Mouse (Mus musculus): Measurements from ENCODE around the gene AI837181.

GRCm38 (mm10) chr19:5388011-5388441 lies 36.9 kb upstream of the AI837181 start:
- TF ChIP-seq CTCF (IDR thresholded peaks at IDR 0.05; ENCODE audit: low read depth) (no peak), EP300 (IDR thresholded peaks at IDR 0.05; ENCODE audit: low read depth) (no peak)
